Mouse (Mus musculus) olfactory bulb, adult 2 months (tissue): ENCODE results near the gene Pus10.

Experiments
- CTCF ChIP-seq: fragments of 200-500 bp; IDR thresholded peaks from 2 replicates; pipeline ENCODE4 v1.5.1; 2012; ENCODE audit warnings: low read depth, mild to moderate bottlenecking, low read length, moderate library complexity; ENCODE audit not compliant: insufficient read depth
- POLR2A ChIP-seq: fragments of 200-500 bp; IDR thresholded peaks from 2 replicates; pipeline ENCODE4 v1.6.1; 2012; ENCODE audit warnings: mild to moderate bottlenecking, low read depth, low read length, moderate library complexity; ENCODE audit not compliant: insufficient read depth

DNA sequence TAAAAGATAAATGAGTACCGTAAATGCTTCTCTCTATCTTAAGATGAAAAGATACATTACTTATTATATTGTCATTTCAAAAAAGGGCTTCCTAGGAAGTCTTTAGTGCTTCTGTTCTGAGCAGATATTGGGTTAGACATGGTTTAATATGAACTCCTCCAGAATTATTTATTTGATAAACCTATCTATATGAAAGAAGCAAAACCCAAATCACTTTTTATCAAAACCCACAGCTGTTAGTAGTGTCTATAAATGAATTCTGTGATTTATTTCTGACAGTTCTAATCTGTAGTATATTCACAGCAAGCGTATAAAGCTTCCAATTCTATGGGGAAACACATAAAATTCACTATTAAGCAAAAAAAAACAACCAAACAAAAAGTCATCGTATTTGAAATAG, 17.6 kb upstream of the Pus10 start:
- TF ChIP-seq CTCF (no peak), POLR2A (no peak)
